Mouse (Mus musculus) lung, postnatal 25 days (tissue): ENCODE measurements around the gene Pop7.

Source experiments
- DNase-seq: peaks from one replicate; pipeline ENCODE4 v3.0.0; 2022; ENCODE audit warnings: low spot score

The Pop7 gene

DNA sequence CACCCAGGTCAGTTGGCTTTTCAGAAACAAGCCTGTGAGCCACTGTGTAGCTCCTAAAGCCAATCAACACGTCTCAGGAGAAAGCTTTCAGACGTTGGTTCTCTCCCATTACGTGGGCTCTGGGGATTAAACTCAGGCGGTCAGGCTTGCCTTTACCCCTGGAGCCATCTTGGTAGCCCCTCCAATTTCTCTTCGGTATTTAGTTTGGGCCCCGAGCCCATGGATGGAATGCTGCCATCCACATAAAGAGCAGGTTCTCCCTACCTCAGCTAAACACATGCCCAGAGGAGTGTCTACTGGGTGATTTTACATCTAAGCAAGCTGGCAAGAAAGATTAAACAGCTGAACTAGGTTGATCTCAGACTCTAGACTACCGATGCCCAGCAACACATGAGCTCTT lies 2.1 kb downstream of the Pop7 start:
- DNase-seq: no peak

DNA sequence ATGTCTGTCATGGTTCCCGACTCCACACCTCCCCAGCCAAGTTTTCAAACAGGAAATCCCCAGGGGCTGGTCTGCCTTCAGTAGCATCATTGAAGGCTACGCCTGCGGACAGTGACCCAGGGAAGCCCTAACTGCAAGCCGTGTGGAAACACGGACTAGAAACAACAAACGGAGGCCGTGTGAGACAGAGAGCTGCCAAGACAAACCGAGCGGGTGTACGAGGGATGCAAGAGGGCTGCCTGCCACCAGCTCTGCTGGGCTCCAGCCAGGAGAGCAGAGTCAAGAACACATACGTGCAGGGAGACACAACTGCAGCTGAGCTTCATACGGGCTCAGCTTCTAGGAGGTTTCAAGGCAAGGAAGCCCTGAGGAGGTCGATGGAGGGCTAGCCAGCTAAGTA lies 8.5 kb downstream of the Pop7 start:
- DNase-seq: no peak

DNA sequence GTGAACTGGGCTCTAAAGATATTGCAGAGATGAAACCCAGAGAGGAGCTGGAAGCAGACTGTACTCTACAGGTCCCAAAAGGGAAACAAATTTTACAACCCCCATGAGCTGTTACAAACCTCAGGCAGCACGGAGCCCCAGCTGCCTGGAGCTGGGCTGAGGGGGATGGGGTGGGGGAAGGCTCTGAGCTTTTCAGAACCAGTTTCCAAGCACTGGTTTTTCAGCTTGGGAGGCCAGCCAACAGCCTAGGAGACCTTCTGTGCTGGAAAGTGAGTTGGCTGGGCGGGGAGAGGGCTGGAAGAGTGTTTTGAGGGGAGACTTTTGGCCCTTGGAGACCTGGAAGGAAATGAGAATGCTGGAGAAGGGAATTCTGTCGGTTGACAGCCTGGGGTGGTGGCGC lies 10.8 kb downstream of the Pop7 start:
- no peak for DNase-seq

DNA sequence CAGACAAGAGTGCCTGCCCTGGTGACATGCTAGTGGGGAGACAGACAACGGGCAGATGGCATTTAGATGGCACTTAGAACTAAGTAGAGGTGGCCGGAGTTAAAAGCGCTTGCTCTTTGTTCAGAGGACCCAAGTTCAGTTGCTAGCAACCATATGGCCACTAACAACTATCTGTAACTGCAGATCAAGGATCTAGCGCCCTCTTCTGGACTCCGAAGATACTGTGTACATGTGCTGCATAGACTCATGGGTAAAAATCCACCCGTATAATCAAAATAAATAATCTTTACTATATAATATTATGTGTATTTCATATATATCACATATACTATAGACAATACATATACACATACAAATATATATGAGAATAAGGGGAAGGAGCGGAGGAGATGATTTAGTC lies 14.7 kb downstream of the Pop7 start:
- no peak for DNase-seq

DNA sequence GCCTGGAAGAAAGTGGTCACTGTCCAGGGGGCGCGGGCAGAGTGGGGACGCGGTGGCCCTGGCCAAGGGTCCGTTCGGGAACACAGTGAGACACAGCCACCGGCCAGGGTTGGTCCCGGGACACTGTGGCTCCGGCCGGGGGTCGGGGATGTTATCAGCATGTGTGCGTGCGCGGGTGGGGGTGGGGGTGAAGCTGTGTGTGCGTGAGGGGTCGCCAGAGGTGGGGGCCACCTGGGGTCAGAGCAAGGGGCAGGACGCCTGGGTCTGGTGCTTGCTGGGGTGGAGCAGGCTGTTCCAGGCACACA lies 16.5 kb downstream of the Pop7 start:
- DNase-seq: no peak

DNA sequence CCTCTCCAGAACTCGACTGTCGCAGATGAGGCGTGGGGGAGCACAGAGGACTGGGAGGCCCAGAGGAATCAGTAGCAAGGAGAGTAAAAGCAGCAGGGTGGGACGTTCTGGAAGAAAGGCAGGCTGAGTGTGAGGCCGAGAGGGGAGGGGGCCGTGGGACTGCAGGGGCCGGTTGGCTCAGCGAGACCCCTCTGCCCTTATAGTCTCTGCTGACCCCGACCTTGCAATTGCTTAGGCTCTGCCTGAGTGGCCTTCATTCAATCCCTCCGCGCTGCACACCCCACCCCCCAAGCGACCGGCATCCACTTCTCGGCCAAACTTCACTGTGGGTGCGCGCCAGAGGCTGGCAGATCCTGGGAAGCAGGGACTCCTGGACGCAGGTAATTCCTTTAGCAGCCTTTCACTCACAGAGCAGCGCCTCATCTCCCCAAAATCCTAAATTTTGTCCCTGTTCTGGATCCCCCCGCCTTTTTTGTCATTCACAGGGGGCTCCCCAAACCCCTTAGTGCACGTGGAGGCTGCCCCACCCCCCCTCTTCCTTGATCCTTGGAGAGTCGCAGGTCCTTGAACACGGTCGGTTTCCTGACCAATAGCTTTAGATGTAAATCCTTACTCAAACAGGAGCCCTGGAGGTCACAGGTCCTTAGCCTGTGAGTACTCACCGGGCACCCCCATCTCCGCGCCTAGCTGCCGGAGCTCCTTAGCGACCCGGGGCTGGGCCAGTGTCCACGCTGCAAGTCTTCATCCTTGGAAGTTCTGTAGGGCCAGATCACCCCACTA lies 17.1 kb downstream of the Pop7 start:
- DNase-seq: no peak

DNA sequence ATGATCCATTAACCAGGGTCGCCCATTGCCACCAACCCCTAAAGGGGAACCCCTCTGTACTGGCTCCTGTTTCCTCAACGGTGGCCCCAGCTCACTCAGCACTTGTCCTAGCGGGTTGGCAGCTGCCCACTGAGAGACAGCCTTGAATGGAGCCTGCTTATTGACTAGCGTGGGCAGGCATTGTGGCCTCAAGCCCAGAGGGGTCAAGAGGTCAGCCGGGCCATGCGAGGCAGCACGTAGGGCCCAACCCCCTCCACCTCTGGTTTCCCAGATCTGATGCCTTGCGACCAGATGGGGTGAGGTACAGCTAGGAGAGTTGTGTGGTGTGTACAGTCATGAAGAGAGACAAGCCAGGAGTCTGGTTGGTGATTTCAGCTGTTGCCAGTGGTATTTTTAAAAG lies 20.4 kb downstream of the Pop7 start:
- no peak for DNase-seq

DNA sequence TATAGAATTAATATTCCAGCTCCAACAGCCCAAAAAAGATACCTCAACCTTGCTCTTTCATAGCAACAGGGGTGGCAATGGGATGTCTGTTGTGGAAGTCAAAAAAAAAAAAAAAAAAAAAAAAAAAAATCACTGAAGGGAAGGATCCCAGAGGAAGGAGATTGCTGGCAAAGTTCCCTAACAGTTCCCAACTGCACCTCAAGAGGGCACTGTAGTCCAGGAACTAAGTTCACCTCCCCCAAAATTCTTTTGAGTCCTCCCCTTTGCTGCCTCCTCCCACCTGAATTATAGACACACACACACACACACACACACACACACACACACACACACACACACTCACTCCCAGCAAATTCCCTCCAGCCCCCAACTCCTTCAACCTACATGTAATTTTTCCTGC lies 21.2 kb downstream of the Pop7 start:
- peak; percentile 79 for DNase-seq

DNA sequence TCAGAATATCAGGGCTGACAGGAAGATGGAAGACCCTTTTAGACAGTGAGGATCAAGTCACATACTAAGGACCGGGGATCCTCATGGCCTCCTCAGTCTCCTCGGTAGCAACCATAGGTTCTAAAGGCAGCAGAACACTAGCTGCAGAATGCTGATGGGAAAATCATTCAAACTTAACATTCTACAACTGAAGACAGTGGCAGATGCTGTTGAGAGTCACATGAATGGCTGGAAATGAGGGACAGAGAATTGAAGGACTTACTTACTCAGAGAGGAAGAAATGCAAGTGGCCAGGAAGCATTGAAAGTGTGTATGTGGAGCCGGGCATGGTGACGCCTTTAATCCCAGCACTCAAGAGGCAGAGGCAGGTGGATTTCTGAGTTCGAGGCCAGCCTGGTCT lies 25.4 kb downstream of the Pop7 start, which contains the start of gene Zan:
Zan (minus strand) TSS at position 101 of the 400 bp plus-strand sequence.
- DNase-seq: no peak

DNA sequence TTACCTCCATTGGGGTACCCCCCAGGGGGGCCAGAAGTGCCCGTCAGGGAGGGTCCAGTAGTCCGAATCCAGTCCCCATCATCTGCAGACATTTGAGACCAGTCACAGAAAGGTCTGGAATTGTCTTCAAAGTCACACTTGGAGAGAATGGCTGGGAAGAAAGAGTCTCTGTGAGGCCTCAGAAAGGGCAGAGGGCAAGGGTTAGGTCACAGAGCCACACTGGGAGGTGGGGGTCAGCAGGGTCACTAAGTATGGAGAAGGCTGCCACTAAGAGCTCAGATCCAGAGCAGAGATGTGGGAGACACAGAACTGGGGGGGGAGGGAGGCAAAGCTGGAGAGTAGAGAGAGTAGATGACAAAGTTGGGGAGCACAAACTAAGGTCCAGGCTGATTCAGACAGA lies 28.0 kb downstream of the Pop7 start:
- DNase-seq: no peak

DNA sequence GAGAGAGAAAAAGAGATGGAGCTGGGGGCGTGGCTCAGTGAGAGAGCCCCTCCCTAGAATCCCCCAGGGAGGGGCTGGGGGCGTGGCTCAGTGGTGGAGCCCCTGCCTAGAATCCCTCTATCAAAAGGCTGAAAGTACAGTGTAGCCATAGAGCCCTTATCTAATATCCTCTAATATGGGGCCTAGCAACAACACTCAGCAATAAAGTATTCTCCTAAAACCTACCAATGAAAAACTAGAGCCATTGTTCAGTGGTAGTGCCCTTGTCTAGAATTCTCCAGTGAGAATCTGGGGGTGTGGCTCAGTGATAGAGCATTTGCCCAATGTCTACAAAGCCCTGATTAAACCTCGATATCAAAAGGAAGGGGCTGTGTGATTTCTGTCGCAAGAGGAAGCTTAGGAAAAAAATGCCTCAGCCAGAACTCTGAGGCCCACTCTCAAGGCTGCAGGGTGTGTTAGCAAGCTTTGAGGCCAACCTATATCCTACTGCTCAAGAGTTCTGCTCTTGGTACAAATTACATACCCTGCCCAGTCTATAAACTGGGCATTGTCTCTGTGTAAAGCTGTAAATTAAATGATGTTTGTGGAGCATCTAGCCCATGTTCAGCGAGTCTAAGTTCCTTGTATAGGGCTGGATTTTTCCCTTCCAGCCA lies 29.9 kb downstream of the Pop7 start:
- no peak for DNase-seq

DNA sequence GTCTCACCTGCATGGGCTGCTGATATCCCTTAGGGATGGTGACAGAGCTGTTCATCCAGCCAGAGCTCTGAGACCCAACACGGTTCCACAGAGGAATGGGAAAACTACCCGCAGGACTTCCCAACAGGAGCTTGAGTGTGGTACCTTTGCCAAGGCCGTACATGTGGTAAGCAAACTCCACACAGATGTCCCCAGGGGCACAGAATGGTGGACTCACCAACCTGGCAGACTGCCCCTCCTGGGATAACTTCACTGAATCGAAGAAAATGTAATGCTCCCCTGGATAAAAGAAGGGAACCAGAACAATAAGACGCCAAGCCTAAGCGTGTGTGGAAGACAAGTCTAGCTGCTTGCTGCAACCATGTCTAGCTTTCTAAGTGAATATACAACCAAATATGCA lies 35.4 kb downstream of the Pop7 start:
- no peak for DNase-seq

DNA sequence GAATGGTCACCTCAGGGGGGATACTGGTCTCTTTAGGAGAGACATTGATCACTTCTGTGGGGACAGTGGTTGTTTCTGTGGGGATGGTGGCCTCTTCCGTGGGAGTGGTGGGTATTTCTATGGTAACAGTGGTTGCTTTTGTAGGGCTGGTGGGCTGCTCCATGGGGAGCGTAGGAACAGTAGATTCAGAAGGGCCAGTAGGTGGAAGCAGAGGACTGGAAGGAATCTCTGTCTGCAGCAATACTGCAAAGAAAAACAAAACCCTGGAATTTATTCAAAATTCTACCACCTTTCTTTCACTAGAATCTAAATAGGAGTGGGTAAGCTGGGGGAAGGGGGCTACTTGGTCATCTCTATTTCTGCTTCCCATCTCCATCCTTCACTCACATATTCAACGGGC lies 37.3 kb downstream of the Pop7 start:
- DNase-seq: no peak

DNA sequence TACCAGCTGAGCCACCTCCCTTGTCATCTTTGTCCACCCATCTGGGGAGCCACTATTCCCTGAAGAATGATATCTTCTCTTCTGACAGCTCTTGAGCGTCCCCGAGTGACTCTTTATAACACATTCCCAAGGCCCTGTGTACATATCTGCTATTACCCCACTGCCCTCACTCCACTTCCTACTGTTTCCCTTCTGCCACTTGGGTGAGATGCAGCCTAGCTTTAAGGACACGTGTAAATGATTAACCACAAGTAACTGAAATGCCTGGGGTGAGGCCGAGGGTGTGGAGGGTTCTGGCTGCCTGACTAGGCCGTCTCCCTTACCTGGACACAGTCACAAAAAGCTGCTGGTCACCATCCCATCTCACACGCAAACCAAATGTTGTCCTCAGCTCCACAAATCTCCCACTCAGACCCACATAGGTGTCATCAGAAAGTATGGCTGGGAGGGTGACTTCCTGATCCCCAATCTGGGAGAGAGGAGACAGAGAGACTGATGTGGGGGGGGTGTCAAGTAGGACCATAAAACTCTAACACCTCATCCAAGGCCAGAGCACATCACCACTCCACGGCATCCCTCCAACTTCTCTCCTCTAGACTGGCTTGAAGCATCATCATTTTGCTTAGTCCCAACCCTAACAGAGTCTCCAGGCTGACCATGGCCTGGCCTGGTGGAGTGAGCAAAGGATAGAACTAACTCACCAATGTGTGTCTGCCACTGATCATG lies 46.3 kb downstream of the Pop7 start:
- peak; percentile 81 for DNase-seq

DNA sequence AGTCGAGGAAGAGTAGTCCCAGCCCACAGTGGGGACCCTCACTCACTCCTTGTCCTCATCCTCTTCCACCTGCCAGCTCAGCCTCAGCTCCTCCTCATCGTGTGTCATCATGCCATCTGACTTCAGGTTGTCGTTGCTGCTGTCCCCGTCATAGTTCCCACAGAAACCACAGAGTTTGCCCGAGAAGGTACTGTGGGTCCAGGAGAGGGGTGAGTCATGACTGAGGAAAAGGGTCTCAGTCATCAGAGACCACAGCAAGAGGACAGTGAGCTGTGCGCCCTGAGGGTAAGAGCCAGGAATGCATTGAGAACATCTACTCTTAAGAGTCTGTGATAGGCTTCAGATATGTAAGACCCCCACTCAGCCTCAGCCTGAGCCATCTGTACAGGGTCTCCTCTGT lies 47.1 kb downstream of the Pop7 start:
- DNase-seq: no peak
